Mouse (Mus musculus): ENCODE results near the gene Dcaf15.

GRCm38 (mm10) chr8:84144636-84145245 lies 40.2 kb upstream of the Dcaf15 start:
- no peak for TF ChIP-seq POLR2A (IDR thresholded peaks at IDR 0.05; ENCODE audit: borderline replicate concordance, low read depth, low read length)
- TF ChIP-seq CTCF (IDR thresholded peaks at IDR 0.05; ENCODE audit: low read depth, low read length) = no peak

Measured in bone marrow macrophage, adult 2 months (primary cell).